Mouse (Mus musculus): ENCODE measurements around the gene Enho.
"Not testable (repeated sequence)": the region's sequence is repeated elsewhere in the genome, so short reads cannot be mapped to it uniquely, and the experiment has no call there.

Gene Enho

DNA sequence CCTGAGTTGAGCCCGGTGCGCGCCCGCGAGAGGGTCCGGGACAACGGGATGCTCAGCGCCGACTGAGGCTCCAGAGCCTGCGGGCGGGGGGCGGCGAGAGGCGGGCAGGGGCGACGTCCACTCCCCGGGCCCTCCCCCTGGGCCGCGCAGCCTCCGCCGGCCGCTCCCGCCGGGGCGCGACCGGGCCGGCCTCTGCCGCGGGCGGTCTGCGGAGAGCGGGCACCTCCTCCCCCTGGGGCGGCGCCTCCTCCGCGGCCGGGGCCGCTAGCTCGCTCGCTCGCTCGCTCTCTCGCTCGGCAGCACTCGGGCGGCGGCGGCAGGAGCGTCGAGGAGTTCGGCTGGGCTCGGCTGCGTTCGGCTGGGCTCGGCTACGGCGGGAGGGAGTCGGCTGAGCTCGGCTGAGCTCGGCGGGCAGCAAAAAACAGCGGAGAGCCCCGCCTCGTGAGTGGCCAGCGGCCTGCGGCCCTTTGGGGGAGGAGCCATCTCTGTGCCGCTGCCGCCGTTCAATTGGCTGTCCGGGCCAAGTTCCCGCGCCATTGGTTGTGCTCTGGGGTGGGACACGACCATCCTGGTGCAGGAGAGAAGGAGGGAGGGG lies at the start of gene Enho:
Gene Enho, minus strand, starts transcription at position 412 of the 595 bp plus-strand sequence.
- peak; percentile 81 to 93 for DNase-seq (ENCODE audit: low spot score in 2 of 2)

GRCm38 (mm10) chr4:41688562-41688961 lies 48.4 kb upstream of the Enho start:
- not testable (repeated sequence) for DNase-seq (ENCODE audit: low spot score in 2 of 2)

- not testable (repeated sequence) for DNase-seq (ENCODE audit: low spot score in 2 of 2)
Observed at GRCm38 (mm10) chr4:41685882-41686492, 45.9 kb upstream of the Enho start.

DNA sequence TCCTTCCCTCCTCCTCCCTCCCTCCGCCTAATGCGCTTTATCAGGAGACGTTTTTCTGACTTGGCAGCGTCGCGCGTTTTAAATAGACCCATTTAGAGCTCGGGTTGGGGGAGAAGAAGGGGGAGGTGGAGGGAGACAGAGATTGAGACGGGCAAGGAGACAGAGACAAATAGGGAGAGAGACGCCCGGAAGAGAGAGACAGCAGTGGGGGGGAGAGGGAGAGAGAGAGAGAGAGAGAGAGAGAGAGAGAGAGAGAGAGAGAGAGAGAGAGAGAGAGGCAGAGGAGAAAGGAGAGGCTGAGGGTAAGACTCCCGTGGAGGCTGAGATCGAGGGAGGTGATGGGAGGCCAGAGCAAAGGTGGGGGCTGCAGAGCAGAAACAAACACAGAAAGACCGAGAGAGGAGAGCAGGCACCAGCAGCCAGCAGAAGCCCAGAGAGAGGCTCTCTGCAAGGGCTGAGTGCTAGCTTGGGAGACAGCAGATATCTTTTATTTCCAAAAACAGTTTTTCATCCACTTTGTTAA lies 44.9 kb upstream of the Enho start:
- DNase-seq (ENCODE audit: low spot score in 2 of 2): not testable (repeated sequence)

- not testable (repeated sequence) for DNase-seq (ENCODE audit: low spot score in 2 of 2)
Observed at GRCm38 (mm10) chr4:41684131-41684930, 44.2 kb upstream of the Enho start.

DNA sequence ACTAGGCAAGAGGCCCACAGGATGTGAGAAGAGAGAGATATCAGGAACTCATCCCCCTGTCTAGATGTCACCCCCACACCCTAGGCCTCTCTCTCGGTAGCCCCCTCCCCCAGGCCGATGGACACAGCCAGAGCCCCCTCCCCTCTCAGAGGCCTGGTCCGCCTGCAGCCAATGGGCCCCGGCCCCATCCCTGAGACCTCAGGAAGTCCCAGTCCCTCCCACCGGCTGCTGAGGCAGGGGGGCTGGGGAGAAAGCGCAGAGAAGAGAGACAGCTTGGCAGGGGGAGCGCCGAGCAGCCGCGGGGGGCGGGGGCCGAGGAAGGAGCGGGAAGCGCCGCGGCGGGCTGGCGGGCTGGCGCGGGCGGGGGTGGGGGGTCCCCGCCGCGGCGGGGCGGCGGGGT lies 43.2 kb upstream of the Enho start:
- DNase-seq (ENCODE audit: low spot score in 2 of 2): not testable (repeated sequence)

GRCm38 (mm10) chr4:41682789-41683188 lies 42.7 kb upstream of the Enho start:
- no peak for DNase-seq (ENCODE audit: low spot score in 2 of 2)

DNA sequence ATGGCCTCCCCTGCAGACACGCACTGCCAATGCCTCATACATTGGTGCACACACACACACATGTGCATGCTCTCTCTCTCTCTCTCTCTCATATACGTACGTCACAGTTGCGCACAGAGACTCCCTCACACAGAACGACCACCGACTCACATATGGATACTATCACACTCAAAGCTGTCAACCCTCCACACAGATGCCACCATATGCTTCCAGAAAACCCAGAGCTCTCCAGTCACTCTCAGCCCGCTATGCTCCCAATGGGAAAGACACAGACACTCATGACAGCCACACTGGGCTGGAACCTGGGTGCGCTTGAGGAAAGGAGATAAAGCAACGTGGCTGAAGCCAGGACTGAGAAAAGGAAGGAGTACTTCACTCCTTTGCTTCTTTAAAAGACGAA lies 41.8 kb upstream of the Enho start:
- no peak for DNase-seq (ENCODE audit: low spot score in 2 of 2)

GRCm38 (mm10) chr4:41681176-41681575 lies 41.1 kb upstream of the Enho start:
- no peak for DNase-seq (ENCODE audit: low spot score in 2 of 2)

DNA sequence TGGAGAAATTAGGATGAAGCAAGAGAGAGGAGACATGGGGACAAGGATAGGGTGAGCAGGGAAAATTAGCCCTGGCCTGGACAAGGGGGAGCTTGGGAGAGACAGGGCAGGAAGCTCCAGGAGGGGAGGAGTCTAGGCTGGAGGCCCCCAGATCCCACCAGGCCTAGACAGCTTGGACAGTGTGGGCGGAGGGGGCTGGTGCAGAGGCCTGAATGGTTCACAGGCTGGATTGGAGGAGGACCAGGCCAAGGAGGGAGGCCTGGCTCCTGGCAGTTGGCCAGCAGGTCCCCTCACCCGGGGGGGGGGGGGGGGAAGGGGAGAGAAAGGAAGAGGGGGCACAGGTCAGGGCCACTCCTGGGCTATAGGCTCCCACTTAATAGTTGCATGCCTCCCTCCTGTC lies 39.2 kb upstream of the Enho start:
- DNase-seq (ENCODE audit: low spot score in 2 of 2): no peak

DNA sequence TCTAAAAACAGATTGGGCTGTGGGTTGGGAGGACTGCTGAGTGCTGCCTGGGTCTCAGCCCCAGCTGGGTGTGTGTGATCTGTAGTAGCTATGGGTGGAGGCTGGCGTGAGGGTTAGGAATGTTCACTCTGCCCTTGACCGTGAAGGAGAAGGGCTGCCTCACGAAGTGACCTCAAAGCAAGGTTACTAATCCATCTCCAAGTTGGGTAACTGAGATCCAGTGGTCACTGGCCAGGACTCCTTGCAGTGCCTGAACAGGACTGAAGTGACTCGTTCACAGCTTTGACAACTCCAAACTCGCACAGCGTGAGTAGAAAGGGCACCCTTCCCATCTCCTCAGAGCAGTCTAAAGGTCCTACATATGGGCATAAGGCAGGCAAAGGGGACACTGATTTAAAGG lies 38.7 kb upstream of the Enho start:
- no peak for DNase-seq (ENCODE audit: low spot score in 2 of 2)

- no peak for DNase-seq (ENCODE audit: low spot score in 2 of 2)
Observed at GRCm38 (mm10) chr4:41677006-41677629, 37.0 kb upstream of the Enho start.

DNA sequence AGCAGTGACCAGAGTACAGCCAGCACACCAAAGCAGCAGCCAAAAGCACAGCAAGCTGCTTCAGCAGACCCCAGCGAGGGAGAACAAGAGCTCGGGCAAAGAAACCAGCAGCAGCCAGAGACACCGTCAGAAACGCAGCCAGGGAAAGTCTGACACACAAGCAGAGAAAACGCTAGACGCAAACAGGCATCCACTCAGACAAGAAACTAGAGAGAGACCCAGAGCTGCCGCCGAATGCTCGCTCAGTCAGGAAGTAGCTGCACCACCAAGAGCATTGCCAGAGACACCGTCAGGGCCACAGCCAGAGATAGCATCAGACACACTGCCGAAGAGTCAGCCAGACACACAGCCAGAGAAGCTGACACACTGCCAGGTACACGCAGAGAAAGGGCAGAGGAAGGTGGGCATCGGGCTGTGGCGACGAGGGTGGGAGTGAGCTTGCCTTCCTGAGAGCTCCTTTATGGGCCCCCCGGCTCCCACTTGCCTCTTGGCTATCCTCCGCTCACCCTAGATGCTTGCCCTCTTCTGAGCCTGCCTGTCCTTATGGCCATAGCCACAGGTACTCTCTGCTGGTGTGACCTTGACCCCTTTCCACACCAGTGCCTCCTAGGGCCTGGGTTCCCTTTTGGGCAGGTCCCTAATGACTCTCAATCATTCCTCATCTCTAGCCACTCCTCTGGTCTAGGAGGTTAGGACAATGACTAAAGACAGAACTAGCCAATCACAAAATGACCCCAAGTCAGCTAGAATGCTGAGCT lies 36.3 kb upstream of the Enho start:
- no peak for DNase-seq (ENCODE audit: low spot score in 2 of 2)

DNA sequence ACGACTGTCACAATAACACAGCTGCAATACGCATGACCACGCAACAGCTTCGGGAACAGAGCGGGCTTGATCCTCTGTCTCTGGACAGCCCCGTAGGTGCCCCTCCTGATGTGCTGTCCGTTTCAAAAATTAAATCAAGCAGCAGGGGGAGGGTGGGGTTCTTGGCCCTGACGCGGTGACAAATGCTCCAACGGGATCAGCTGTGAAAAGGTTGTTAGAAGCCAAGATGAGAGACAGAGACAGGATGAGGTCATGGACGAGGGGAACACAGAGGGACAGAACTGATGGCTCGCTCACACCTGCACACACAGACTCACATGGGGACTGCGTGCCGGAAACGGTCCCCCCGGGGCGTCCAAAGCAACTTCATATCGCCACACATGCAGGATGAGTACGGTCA lies 33.1 kb upstream of the Enho start:
- no peak for DNase-seq (ENCODE audit: low spot score in 2 of 2)

GRCm38 (mm10) chr4:41672522-41672963 lies 32.4 kb upstream of the Enho start:
- DNase-seq (ENCODE audit: low spot score in 2 of 2): no peak

DNA sequence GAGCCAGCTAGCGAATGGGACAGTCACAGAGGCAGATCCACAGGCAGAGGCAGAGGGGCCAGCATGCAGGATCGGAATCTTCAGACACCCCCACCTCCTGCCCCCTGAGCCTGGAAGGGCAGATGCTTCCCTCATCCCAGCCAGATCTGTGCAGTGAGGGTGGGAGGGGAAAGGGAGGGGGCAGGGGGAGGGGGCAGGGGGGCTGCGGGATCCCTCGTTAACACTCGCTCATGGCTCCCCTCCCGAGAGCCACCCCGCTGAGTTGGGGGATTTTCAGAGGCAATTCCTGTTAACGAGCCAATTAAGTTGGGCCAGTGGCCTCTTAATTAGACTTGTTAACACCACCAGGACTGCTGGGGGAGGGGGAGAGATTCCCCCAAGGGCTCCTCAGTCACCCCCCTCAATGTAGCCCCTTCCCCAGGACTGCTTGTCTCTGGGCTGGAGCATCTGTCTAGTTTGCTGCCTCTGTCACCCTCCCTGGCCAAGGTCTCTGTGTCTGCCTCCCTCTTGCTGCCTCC lies 31.9 kb upstream of the Enho start:
- DNase-seq (ENCODE audit: low spot score in 2 of 2): no peak

- no peak for DNase-seq (ENCODE audit: low spot score in 2 of 2)
Observed at GRCm38 (mm10) chr4:41671500-41671899, 31.4 kb upstream of the Enho start.

GRCm38 (mm10) chr4:41670836-41671235 lies 30.7 kb upstream of the Enho start:
- no peak for DNase-seq (ENCODE audit: low spot score in 2 of 2)

- DNase-seq (ENCODE audit: low spot score in 2 of 2): no peak
Observed at GRCm38 (mm10) chr4:41666646-41667045, 26.5 kb upstream of the Enho start.

DNA sequence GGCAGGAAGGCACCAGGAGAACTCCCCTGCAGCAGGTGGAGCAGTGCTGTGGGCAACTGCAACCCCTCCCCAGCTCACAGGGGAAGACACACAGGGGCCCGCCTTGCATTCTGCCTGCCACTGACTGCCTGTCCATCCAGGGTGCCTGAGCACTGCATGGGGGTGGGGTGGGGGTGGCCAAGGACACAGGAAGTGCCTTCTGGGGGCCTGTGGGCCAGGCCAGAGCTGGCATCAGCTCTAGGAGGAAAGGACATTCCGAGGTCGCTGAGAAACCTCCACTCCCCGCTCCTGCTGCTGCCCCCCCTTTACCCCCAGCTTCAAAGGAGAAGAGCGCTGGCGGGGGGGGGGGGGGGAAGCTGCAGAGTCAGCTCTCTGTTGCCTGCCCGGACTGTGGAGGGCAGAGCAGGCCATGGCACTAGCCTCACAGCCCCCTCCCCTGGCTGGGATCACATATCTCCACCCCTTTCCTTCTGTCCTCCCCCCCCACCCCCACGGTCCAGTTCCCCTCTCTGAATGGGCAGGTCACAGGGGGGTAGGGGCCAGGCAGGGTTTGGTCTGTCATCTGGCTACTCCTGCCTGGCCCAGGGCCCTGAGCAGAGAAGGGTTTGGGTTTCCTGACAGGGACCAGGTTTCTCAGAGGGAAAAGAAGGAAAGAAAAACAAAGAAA lies 25.0 kb upstream of the Enho start:
- no peak for DNase-seq (ENCODE audit: low spot score in 2 of 2)

- DNase-seq (ENCODE audit: low spot score in 2 of 2): no peak
Observed at GRCm38 (mm10) chr4:41664533-41664932, 24.4 kb upstream of the Enho start.

Data from spleen, postnatal 10 days (tissue).